Mouse (Mus musculus) cerebral cortex, adult 2 months (tissue): ENCODE data around the gene Cacna1a.

Experiments
- WGBS: fragments of 180-500 bp; shearing (Covaris S2); methylation state at CpG from one replicate; pipeline ENCODE4 v1.1.7; 2018; 5-methylcytosine and 5-hydroxymethylcytosine counted together

Cacna1a gene

GRCm38 (mm10) chr8:84539376-84539775 is 151.1 kb downstream of the Cacna1a start:
- WGBS: 37% methylated on average over 6 of the region's 6 CpGs

GRCm38 (mm10) chr8:84542481-84542880 is 154.2 kb downstream of the Cacna1a start:
- 53% methylated on average over 7 of the region's 7 CpGs for WGBS

GRCm38 (mm10) chr8:84545522-84545921 is 157.3 kb downstream of the Cacna1a start:
- 82% methylated on average over 3 of the region's 3 CpGs for WGBS

GRCm38 (mm10) chr8:84552457-84552856 is 164.2 kb downstream of the Cacna1a start:
- WGBS: 75% methylated on average over 4 of the region's 4 CpGs

GRCm38 (mm10) chr8:84553106-84553505 is 164.9 kb downstream of the Cacna1a start:
- 52% methylated on average over 8 of the region's 8 CpGs for WGBS

GRCm38 (mm10) chr8:84553617-84554016 is 165.4 kb downstream of the Cacna1a start:
- WGBS: 62% methylated on average over 4 of the region's 4 CpGs

- WGBS: 22% methylated on average over 14 of the region's 14 CpGs
These were observed 166.2 kb downstream of the Cacna1a start for GRCm38 (mm10) chr8:84554301-84555027.

- WGBS: 56% methylated on average over 7 of the region's 7 CpGs
These were observed 167.0 kb downstream of the Cacna1a start for GRCm38 (mm10) chr8:84555269-84555668.

GRCm38 (mm10) chr8:84557936-84558335 is 169.7 kb downstream of the Cacna1a start:
- WGBS: 50% methylated on average over 4 of the region's 4 CpGs

GRCm38 (mm10) chr8:84559121-84559604 is 170.9 kb downstream of the Cacna1a start:
- 5% methylated on average over 84 of the region's 84 CpGs for WGBS

GRCm38 (mm10) chr8:84561698-84562097 is 173.5 kb downstream of the Cacna1a start:
- 73% methylated on average over 4 of the region's 4 CpGs for WGBS

GRCm38 (mm10) chr8:84564042-84564441 is 175.8 kb downstream of the Cacna1a start:
- WGBS: 65% methylated on average over 1 of the region's 1 CpGs

- WGBS: 60% methylated on average over 25 of the region's 25 CpGs
These were observed 177.5 kb downstream of the Cacna1a start for GRCm38 (mm10) chr8:84565577-84566360.

- 71% methylated on average over 12 of the region's 12 CpGs for WGBS
These were observed 178.7 kb downstream of the Cacna1a start for GRCm38 (mm10) chr8:84566816-84567413.

GRCm38 (mm10) chr8:84567541-84567940 is 179.3 kb downstream of the Cacna1a start:
- 60% methylated on average over 19 of the region's 19 CpGs for WGBS

GRCm38 (mm10) chr8:84568737-84569136 is 180.5 kb downstream of the Cacna1a start:
- WGBS: 72% methylated on average over 8 of the region's 8 CpGs

- 47% methylated on average over 25 of the region's 25 CpGs for WGBS
These were observed 181.9 kb downstream of the Cacna1a start for GRCm38 (mm10) chr8:84569921-84570673.

GRCm38 (mm10) chr8:84577432-84577831 is 189.2 kb downstream of the Cacna1a start:
- WGBS: 70% methylated on average over 4 of the region's 4 CpGs

GRCm38 (mm10) chr8:84579595-84579994 is 191.4 kb downstream of the Cacna1a start:
- 32% methylated on average over 3 of the region's 3 CpGs for whole genome bisulfite sequencing

GRCm38 (mm10) chr8:84585311-84585710 is 197.1 kb downstream of the Cacna1a start:
- 48% methylated on average over 1 of the region's 1 CpGs for WGBS

- 39% methylated on average over 2 of the region's 2 CpGs for WGBS
These were observed 198.0 kb downstream of the Cacna1a start for GRCm38 (mm10) chr8:84586221-84586620.

GRCm38 (mm10) chr8:84588498-84588897 is 200.3 kb downstream of the Cacna1a start:
- 75% methylated on average over 11 of the region's 11 CpGs for WGBS
